Mouse (Mus musculus) heart, postnatal 0 days (tissue): Measurements from ENCODE around the gene Slbp. TPM values are rescaled to one million over a fixed set of nuclear protein-coding genes. Genes with fewer than 3 reads are reported as not detected.

Experiments
- ATAC-seq: fragments of 200-750 bp; cut with Nextera tagmentation; 2 replicates; pipeline ENCODE4 v1.8.0; 2017; ENCODE audit warnings: low read depth, moderate number of reproducible peaks, moderate library complexity; ENCODE audit not compliant: insufficient read depth
- DNase-seq: peaks from one replicate; pipeline ENCODE4 v3.0.0-alpha.2; 2016; ENCODE audit warnings: low spot score
- H3K27ac ChIP-seq: fragments of 300-500 bp; sonication (generic); 2 replicates; pipeline ENCODE4 v1.5.1; 2014; ENCODE audit warnings: low read depth, mild to moderate bottlenecking
- H3K27me3 ChIP-seq: fragments of 300-500 bp; sonication (generic); 2 replicates; pipeline ENCODE4 v1.6.1; 2014; ENCODE audit warnings: low read length, mixed read lengths; ENCODE audit not compliant: control insufficient read depth, insufficient read depth
- H3K36me3 ChIP-seq: fragments of 300-500 bp; sonication (generic); replicated peaks from 2 replicates; pipeline ENCODE4 v1.6.1; 2014; ENCODE audit warnings: low read length, mixed read lengths; ENCODE audit not compliant: control insufficient read depth, insufficient read depth
- H3K4me1 ChIP-seq: fragments of 300-500 bp; sonication (generic); 2 replicates; pipeline ENCODE4 v1.6.1; 2014; ENCODE audit warnings: antibody characterized with exemption; ENCODE audit not compliant: control insufficient read depth, insufficient read depth
- H3K4me2 ChIP-seq: fragments of 300-500 bp; sonication (generic); 2 replicates; pipeline ENCODE4 v1.6.1; 2014; ENCODE audit warnings: low read depth, mild to moderate bottlenecking, low read length, moderate library complexity
- H3K4me3 ChIP-seq: fragments of 300-500 bp; sonication (generic); 2 replicates; pipeline ENCODE4 v1.5.1; 2014; ENCODE audit warnings: low read depth, low read length
- H3K9ac ChIP-seq: fragments of 300-500 bp; sonication (generic); replicated peaks from 2 replicates; pipeline ENCODE4 v1.6.1; 2014; ENCODE audit warnings: low read depth, low read length, mixed read lengths
- H3K9me3 ChIP-seq: fragments of 300-500 bp; sonication (generic); replicated peaks from 2 replicates; pipeline ENCODE4 v1.6.1; 2016; ENCODE audit warnings: low read length; ENCODE audit not compliant: control insufficient read depth
- CTCF ChIP-seq: IDR thresholded peaks from 2 replicates; pipeline ENCODE4 v1.5.1; 2016; ENCODE audit warnings: antibody characterized with exemption, control low read depth, low read depth
- EP300 ChIP-seq: IDR thresholded peaks from 2 replicates; pipeline ENCODE4 v1.6.1; 2016; ENCODE audit warnings: antibody characterized with exemption, low read depth
- WGBS: fragments of 180-500 bp; shearing (Covaris S2); extraction: QIAGEN DNeasy Blood & Tissue Kit; methylation state at CpG from one replicate; pipeline ENCODE4 v1.1.7; 2014; 5-methylcytosine and 5-hydroxymethylcytosine counted together
- polyA plus RNA-seq: library from polyadenylated mRNA; unstranded; fragments of >200 nt; fragmentation: Nextera tagmentation; extraction: Ambion mirVana; gene quantifications from 2 replicates; pipeline ENCODE4 v1.2.1, GENCODE M21; 2015
- total RNA-seq: library from RNA; depleted of rRNA; stranded (reverse); fragments of >200 nt; gene quantifications from 2 replicates; pipeline ENCODE4 v1.2.3, GENCODE M21; 2014; ENCODE audit warnings: low replicate concordance

Gene Slbp
- total and polyA plus RNA-seq, 2 experiments from 2014 or later: 65.4 to 90.6 TPM

- Histone ChIP-seq H3K4me3 (peak within 1 kb of the TSS; percentile 80), H3K27me3 (no peaks in the 10 kb centered on the region), H3K4me2 (peak within 1 kb of the TSS; percentile 86), H3K27ac (peak within 1 kb of the TSS; percentile 98), H3K4me1 (peaks cover 19% of the 10 kb centered on the region), H3K9ac (peak within 1 kb of the TSS; percentile 74), H3K9me3 (no peaks in the 10 kb centered on the region), H3K36me3 (peaks cover 41% of the 10 kb centered on the region)
- DNase-seq (peak; percentile 100), ATAC-seq (peak; percentile 96)
- WGBS: under 1% methylated on average over 60 of the region's 60 CpGs
- TF ChIP-seq EP300 (peak; percentile 93), CTCF (no peak)
Measured at GRCm38 (mm10) chr5:33657787-33658663, 5.7 kb upstream of the Slbp start, which contains the start of the genes Tacc3 and Tmem129. TSS of gene Tacc3 (plus strand) at chr5:33658128. TSS of gene Tmem129 (minus strand) at chr5:33658416.

- peak overlapping the region; percentile 86 for H3K4me2 ChIP-seq
- H3K4me3 ChIP-seq: peak overlapping the region; percentile 80
- TF ChIP-seq EP300 (no peak), CTCF (no peak)
- no peaks in the 10 kb centered on the region for H3K9me3 ChIP-seq
- H3K36me3 ChIP-seq: peaks cover 37% of the 10 kb centered on the region
- H3K4me1 ChIP-seq: peaks cover 22% of the 10 kb centered on the region
- DNase-seq (peak; percentile 34), ATAC-seq (peak; percentile 16)
- peak overlapping the region; percentile 74 for H3K9ac ChIP-seq
- under 1% methylated on average over 32 of the region's 32 CpGs for WGBS
- H3K27me3 ChIP-seq: no peaks in the 10 kb centered on the region
- peak overlapping the region; percentile 98 for H3K27ac ChIP-seq
Measured at GRCm38 (mm10) chr5:33657251-33657786, 4.9 kb upstream of the Slbp start.

GRCm38 (mm10) chr5:33656739-33657138, 4.4 kb upstream of the Slbp start:
- Histone ChIP-seq H3K9ac (peak overlapping the region; percentile 74), H3K4me2 (peak overlapping the region; percentile 86), H3K4me1 (peaks cover 22% of the 10 kb centered on the region), H3K36me3 (peaks cover 32% of the 10 kb centered on the region), H3K9me3 (no peaks in the 10 kb centered on the region), H3K27ac (peak overlapping the region; percentile 98), H3K27me3 (no peaks in the 10 kb centered on the region), H3K4me3 (peak overlapping the region; percentile 80)
- WGBS: 18% methylated on average over 1 of the region's 1 CpGs
- DNase-seq (no peak), ATAC-seq (no peak)
- TF ChIP-seq CTCF (no peak), EP300 (no peak)

- Histone ChIP-seq H3K9ac (no peak overlapping the region), H3K27ac (no peak overlapping the region), H3K36me3 (peaks cover 19% of the 10 kb centered on the region), H3K4me3 (no peak overlapping the region), H3K27me3 (no peaks in the 10 kb centered on the region), H3K4me1 (peaks cover 31% of the 10 kb centered on the region), H3K9me3 (no peaks in the 10 kb centered on the region), H3K4me2 (no peak overlapping the region)
- TF ChIP-seq EP300 (no peak), CTCF (no peak)
- 89% methylated on average over 10 of the region's 10 CpGs for WGBS
- ATAC-seq: no peak
- DNase-seq: no peak
Measured at GRCm38 (mm10) chr5:33655251-33655840, 3.0 kb upstream of the Slbp start.

GRCm38 (mm10) chr5:33654424-33654823, 2.0 kb upstream of the Slbp start:
- Histone ChIP-seq H3K9ac (no peak overlapping the region), H3K4me2 (no peak overlapping the region), H3K4me1 (peaks cover 33% of the 10 kb centered on the region), H3K27ac (no peak overlapping the region), H3K27me3 (no peaks in the 10 kb centered on the region), H3K4me3 (no peak overlapping the region), H3K9me3 (no peaks in the 10 kb centered on the region), H3K36me3 (peaks cover 24% of the 10 kb centered on the region)
- no peak for ATAC-seq
- no peak for TF ChIP-seq CTCF
- TF ChIP-seq EP300: no peak
- 91% methylated on average over 13 of the region's 13 CpGs for WGBS
- no peak for DNase-seq
